Mouse (Mus musculus): Measurements from ENCODE around the gene Cry2. TPM values are rescaled to one million over a fixed set of nuclear protein-coding genes. Genes with fewer than 3 reads are reported as not detected.
A peak's percentile ranks its signal among the peaks of the same experiment; 100 is the strongest.
"Not testable (repeated sequence)": the region's sequence is repeated elsewhere in the genome, so short reads cannot be mapped to it uniquely, and the experiment has no call there.

Cry2 gene
- total RNA-seq, 1 experiment from 2014 or later: 8.2 TPM

GRCm38 (mm10) chr2:92400682-92401081 lies 33.2 kb downstream of the Cry2 start:
- ATAC-seq (replicated peaks in 1 of 2; ENCODE audit: insufficient read depth in 1 of 2, low FRiP score in 2 of 2, low TSS enrichment in 1 of 2, low read depth in 1 of 2, poor library complexity in 2 of 2, severe bottlenecking in 2 of 2): no peak

- not testable (repeated sequence) for ATAC-seq (replicated peaks in 1 of 2; ENCODE audit: insufficient read depth in 1 of 2, low FRiP score in 2 of 2, low TSS enrichment in 1 of 2, low read depth in 1 of 2, poor library complexity in 2 of 2, severe bottlenecking in 2 of 2)
These were observed 34.0 kb downstream of the Cry2 start for GRCm38 (mm10) chr2:92399877-92400276.

DNA sequence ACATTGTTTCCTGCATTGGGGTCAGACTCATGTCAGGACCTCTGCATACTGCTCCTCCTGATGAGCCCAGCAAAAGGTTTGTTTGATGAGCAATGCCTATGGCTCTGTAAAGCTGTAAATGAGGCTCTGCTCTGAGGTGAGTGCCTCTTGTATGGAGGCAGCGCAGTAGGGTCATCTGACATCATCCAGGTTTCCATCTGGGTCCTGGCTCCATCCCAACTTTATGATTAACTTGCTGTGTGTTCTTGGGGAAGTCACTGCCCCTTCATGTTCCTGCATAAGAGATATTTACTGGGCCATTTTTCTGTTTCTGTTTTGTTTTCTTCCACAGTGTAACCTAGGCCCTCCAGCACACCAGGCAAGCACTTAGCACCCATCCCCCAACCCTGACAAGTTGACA lies 36.4 kb downstream of the Cry2 start:
- no peak for ATAC-seq (replicated peaks in 1 of 2; ENCODE audit: insufficient read depth in 1 of 2, low FRiP score in 2 of 2, low TSS enrichment in 1 of 2, low read depth in 1 of 2, poor library complexity in 2 of 2, severe bottlenecking in 2 of 2)

GRCm38 (mm10) chr2:92395535-92395934 lies 38.3 kb downstream of the Cry2 start:
- no peak for ATAC-seq (replicated peaks in 1 of 2; ENCODE audit: insufficient read depth in 1 of 2, low FRiP score in 2 of 2, low TSS enrichment in 1 of 2, low read depth in 1 of 2, poor library complexity in 2 of 2, severe bottlenecking in 2 of 2)

DNA sequence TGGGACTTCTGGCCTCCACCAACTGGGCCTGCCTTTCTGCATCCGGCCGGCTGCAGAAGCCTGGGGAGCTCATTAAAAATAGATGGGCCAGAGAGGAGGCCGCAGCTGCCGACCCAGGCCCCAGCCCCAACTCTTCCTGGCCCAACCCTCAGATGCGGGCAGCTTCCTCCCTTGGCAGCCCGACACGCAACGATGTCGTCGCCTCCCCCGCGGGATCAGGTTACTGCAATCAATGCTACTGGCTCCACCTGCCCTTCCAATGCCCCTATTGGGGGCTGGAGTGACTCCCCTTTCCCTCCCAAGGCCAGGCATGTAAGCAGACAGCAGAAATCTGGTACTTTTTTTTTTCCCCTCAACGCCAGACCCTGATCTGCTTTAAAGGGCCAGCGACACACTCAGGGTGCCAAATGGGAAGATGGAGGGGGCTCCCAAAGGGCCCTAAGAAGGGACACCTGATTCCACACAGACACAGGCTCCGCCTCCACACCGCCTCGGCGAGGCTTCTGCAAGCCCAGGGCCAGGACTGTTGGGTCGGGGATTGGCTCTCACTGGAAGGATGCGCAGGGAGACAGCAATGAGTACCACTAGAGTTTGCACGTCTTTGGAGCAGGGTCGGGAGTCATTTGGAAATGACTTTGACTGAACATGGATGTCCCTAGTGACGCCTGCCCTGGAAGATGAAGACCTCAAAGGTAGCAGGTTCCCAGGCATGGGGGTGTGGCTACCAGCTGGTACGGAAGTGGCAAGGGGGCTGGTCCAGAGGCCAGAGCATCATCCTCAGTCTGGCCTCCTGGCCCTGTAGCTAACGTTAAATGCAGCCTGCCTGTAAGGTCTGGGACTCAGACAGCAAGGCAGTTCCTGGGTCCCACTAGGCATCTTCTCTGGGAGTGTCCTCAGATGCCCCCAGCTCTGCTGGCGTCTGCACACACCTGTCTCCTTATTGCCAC lies 41.3 kb downstream of the Cry2 start:
- ATAC-seq (replicated peaks in 1 of 2; ENCODE audit: insufficient read depth in 1 of 2, low FRiP score in 2 of 2, low TSS enrichment in 1 of 2, low read depth in 1 of 2, poor library complexity in 2 of 2, severe bottlenecking in 2 of 2): 0 out of 4 replicates have a peak, but pooled peaks of 1 of the 2 experiments have one; percentile 14

DNA sequence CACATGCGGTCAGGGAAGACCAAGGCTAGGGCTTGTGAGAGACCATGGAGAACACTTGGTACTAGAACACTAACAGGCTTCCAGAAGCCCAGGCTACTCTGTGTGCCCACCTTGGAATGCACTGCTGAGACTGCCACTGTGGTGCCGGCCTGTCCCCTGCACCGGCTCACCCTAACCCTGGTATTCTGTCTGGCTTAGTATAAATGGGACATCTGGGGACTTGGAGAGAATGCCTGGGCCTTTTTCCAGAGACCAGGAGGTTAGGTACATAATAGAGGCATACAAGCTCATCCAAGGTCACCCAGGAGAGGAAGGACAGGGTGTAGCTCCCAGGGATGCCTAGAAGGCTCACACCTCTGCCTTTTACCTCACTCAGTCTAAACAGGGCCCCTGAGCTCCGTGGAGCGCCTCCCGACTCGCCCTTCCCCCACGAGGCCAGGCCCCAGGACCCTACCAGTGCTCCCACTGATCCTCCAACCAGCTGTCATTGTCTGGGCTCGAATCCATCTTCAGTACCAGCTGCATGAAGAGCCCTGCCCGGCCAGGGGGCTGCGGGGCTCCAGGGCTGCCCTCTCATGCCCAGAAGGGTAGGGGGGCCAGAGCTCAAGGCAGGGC lies 42.0 kb downstream of the Cry2 start:
- no peak for ATAC-seq (replicated peaks in 1 of 2; ENCODE audit: insufficient read depth in 1 of 2, low FRiP score in 2 of 2, low TSS enrichment in 1 of 2, low read depth in 1 of 2, poor library complexity in 2 of 2, severe bottlenecking in 2 of 2)

DNA sequence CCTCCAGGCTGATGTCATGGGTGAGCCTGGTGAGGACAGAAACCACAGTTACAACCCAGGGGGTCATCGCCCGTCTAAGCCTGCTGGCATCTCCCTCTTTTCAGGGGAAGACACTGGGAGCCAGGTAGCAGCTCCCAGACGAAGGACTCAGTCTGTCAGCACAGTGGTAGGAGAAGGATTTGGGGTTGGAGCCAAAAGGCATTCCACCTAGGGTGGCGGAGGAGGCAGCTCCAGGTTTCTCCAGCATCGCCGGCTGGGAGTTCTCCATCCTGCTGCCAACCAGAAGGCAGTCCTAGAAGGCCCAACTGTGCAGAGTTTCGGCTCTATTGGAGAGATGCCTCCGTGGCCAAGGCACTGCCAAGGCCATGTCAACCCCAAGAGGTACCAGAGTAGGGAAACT lies 42.7 kb downstream of the Cry2 start:
- no peak for ATAC-seq (replicated peaks in 1 of 2; ENCODE audit: insufficient read depth in 1 of 2, low FRiP score in 2 of 2, low TSS enrichment in 1 of 2, low read depth in 1 of 2, poor library complexity in 2 of 2, severe bottlenecking in 2 of 2)

DNA sequence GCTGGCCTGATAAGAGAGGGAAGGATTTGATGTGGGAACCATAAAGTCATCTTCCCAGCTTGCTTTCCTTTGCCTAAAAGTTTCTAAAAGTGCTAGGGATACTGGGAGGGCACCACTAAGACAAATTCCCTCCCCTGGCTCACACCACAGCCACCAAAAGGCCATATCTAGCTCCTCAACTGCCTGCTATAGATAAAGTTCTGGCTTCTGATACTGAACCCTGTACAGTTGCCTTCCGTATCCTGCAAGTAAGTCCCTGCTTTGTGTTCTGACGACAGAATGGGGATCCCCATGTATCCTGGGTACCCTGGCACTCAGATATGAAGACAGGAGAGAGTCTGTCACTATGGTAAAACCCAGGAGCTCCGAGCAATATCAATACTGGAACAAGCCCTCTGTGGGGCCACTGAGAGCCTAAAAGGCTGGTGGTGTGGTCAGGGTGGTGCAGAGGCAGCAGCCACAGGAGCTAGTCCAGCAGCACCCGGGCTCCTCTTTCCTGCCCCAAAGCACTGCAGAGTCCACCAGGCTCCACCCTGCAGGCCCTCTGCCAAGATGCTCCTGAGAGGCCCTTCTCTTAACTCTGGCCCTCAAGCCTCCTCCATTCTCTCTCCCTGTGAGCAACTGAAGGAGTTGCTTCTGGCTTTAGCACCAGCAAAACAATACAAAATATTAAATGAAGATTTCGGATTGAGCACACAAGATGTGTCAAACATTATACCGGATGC lies 43.5 kb downstream of the Cry2 start:
- ATAC-seq (replicated peaks in 1 of 2; ENCODE audit: insufficient read depth in 1 of 2, low FRiP score in 2 of 2, low TSS enrichment in 1 of 2, low read depth in 1 of 2, poor library complexity in 2 of 2, severe bottlenecking in 2 of 2): no peak

DNA sequence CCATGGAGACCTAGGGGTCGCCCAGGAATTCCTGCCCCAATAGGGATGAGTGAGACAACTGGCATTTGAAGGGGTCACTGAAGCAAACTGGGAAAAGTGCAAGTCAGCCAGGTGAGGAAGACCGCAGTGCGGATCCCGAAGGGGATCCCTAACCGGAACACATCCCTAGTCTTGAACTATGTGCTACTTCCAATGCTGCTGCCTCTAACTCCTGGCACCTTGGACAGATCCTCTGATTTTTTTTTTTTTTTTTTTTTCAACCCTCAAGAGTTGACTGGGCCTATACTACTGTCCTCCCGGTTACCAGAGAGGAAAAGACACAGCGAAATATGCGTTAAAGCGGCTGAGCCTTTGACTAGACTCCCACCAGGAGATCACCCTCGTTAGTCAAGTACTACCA lies 44.2 kb downstream of the Cry2 start:
- no peak for ATAC-seq (replicated peaks in 1 of 2; ENCODE audit: insufficient read depth in 1 of 2, low FRiP score in 2 of 2, low TSS enrichment in 1 of 2, low read depth in 1 of 2, poor library complexity in 2 of 2, severe bottlenecking in 2 of 2)

- peak; percentile 14 to 33; a peak in 2 of 4 replicates for ATAC-seq (replicated peaks in 1 of 2; ENCODE audit: insufficient read depth in 1 of 2, low FRiP score in 2 of 2, low TSS enrichment in 1 of 2, low read depth in 1 of 2, poor library complexity in 2 of 2, severe bottlenecking in 2 of 2)
These were observed 44.8 kb downstream of the Cry2 start for GRCm38 (mm10) chr2:92388891-92389641.

DNA sequence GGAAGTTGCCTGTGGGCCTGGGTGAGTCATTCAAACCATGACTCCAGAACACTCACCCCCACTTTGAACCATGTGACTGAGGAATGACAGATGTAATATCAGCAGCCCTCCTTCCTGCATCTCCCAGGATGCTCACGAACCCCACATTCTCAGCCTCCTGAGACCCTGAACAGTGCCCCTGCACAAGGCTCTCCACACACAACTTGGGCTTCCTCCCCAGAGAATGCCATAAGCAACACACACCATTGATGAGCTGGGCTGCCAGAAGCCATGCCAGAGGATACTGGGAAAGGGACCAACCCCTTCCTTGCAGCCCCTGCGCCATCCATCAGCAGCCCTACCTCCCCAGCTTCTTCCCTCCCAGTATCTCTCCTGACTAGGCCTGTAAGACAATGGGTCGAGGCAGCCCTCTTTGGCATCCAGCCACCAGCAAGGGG lies 45.7 kb downstream of the Cry2 start:
- ATAC-seq (replicated peaks in 1 of 2; ENCODE audit: insufficient read depth in 1 of 2, low FRiP score in 2 of 2, low TSS enrichment in 1 of 2, low read depth in 1 of 2, poor library complexity in 2 of 2, severe bottlenecking in 2 of 2): no peak

DNA sequence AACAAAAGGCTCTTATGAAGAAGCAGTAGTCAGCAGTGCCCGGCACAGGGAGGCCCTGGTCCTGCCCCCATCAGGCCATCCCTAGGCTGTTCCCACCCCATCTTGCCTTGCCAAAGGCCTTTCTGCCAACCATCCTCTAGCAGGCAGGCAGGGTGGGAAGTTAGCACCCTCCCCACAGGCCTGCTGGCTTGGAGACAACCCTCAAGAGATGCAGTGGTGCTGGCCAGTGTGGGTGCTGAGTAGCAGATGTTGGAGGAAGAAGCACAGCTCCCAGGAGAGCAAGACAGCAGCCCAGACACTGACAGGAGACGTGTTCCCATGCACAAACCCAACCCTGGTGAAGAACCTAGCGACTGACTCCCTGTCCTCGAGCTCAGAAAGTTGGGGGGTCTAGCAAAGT lies 46.2 kb downstream of the Cry2 start:
- ATAC-seq (replicated peaks in 1 of 2; ENCODE audit: insufficient read depth in 1 of 2, low FRiP score in 2 of 2, low TSS enrichment in 1 of 2, low read depth in 1 of 2, poor library complexity in 2 of 2, severe bottlenecking in 2 of 2): no peak

DNA sequence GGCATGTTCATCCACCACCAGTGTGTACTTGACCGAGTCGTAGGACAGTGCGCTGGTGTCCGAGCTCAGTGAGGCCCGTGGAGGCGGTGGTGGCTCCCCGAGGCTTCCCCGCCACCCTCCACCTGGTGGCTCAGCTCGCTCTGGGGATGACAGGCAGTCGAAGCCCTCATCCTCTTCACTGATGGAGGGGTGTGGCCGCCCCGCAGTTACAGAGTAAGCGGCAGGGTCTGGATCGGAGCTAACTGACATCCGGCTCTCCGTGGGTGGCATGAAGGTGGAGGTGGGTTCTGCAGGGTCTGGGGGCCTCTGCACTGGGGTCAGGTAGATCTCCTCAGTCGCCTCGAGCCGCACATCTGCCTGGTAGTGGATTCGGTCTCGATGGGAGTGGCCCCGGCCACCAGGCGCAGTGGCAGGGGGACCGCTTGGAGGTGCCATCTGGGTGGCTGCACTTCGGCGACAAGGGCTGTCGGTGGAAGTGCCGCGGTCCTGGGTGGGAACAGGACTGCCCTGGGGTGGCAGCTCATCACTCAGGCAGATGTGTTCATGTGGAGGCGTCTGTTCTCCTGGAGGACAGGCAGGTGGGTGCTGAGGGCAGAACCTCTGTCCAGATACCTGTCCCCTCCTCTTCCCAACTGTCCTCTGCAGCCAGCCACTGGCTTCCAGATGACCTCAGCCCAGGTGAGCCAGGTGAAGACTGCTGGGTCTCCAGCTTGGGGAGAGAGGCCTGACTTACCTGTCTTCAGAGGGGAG lies 46.8 kb downstream of the Cry2 start:
- no peak for ATAC-seq (replicated peaks in 1 of 2; ENCODE audit: insufficient read depth in 1 of 2, low FRiP score in 2 of 2, low TSS enrichment in 1 of 2, low read depth in 1 of 2, poor library complexity in 2 of 2, severe bottlenecking in 2 of 2)

DNA sequence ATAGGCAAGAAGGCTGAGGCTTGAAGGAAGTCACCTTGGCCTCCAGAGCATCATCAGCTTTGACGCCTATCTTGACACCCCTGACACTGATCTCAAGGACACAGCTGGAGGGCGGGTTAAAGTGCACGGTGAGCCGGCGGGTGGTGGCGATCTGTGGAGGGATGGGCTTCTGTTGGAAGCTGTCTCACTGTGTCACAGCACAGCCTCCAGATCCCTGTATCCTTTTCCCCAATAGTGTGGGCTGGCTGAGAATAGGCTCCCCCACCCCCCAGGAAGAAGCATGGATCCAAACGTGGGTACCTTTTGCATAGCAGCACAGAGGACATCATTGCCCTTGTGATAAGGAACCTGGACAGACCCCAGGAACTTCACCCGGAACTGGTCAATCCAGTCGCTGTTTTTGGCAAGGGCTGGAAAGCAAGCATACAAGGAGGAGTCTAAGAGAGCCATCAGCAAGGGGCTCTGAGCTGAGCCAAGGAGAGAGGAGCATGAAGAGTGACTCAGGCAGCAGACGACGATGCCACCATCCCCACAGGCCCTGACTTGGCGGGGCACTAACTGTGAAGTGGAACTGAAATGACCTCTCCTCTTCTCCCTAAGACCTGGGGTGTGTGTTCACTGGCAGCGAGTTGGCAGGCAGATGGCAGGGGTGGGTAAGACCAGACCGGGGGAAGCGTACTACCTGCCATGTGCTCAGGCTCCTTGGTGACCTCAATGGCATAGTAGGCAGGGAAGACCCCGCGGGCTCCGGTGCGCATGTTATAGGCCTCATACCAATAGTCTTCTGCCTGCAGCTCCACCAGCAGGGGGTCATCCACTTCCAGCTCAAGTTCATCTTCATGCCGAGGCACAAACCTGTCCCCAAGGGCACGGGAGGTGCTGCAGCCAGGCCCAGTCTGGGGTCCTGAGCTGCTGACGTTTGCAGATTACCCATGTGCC lies 48.5 kb downstream of the Cry2 start:
- no peak for ATAC-seq (replicated peaks in 1 of 2; ENCODE audit: insufficient read depth in 1 of 2, low FRiP score in 2 of 2, low TSS enrichment in 1 of 2, low read depth in 1 of 2, poor library complexity in 2 of 2, severe bottlenecking in 2 of 2)

GRCm38 (mm10) chr2:92384101-92384500 lies 49.7 kb downstream of the Cry2 start:
- no peak for ATAC-seq (replicated peaks in 1 of 2; ENCODE audit: insufficient read depth in 1 of 2, low FRiP score in 2 of 2, low TSS enrichment in 1 of 2, low read depth in 1 of 2, poor library complexity in 2 of 2, severe bottlenecking in 2 of 2)

GRCm38 (mm10) chr2:92382759-92383158 lies 51.1 kb downstream of the Cry2 start:
- no peak for ATAC-seq (replicated peaks in 1 of 2; ENCODE audit: insufficient read depth in 1 of 2, low FRiP score in 2 of 2, low TSS enrichment in 1 of 2, low read depth in 1 of 2, poor library complexity in 2 of 2, severe bottlenecking in 2 of 2)
